Mouse (Mus musculus) retina, embryonic 14.5 days (tissue): ENCODE data around the gene Tnrc18.

ENCODE experiments used
- DNase-seq: peaks from one replicate; pipeline ENCODE4 v3.0.0-alpha.2; 2015; ENCODE audit warnings: low spot score

Gene Tnrc18

DNA sequence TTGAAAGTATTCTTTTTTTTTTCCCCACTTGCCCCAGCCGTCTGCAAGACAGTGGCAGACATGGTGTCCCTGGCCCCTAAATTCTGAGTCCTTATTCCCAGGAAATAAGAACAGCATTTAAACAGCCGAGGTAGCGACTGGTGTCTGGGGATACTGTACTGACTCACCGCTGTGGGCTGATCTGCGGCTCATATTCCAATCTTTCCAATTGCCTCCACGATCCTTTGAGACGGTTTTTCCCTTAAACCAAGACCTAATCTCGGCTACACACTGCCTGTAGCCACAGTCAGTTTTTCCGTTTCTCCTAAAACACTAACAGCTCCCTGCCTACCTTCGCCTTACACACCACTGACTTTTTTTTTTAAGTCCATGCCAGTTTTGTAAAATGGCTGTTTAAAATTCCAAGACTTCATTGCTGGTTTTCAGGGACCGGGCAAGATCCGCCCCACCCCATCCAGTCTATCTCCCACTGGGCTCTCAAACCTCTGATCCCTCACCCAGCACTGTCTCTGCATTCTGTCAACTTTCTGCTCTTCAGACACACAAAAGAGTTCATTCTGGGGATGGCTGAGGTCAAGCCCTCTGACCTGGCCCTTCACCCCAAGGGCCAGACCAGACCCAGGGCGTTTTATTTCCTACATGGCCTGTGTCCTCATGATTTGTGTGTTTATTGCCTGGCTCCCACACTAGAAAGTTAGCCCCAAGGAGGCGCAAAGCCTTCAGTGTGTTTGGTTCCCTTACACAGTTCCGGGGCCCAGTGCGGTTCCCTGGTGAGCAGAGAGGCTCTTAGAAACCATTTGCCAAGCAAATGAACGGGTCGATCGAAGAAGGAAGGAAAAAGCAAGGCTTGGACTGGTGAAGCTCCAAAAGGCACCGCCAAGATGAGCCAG is 6.5 kb downstream of the Tnrc18 start:
- no peak for DNase-seq

DNA sequence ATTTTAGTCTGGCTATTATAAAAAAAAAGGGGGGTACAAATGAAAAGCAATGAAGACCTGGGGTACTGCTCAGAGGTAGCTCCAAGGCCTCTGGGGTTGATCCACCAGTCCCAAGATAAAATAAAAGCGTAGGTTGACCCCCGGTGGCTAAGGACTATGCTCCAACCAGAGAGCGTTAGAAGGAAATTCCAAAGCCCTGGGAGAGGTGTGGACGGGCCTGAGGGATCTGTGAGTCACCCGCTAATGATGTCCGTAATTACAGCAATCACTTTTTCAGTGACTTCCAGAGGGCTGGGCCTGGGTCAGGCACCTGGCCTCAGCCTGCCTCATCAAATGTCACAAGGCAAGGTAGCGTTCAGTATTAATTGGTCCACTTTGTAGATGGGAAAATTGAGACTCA is 9.8 kb downstream of the Tnrc18 start:
- no peak for DNase-seq

DNA sequence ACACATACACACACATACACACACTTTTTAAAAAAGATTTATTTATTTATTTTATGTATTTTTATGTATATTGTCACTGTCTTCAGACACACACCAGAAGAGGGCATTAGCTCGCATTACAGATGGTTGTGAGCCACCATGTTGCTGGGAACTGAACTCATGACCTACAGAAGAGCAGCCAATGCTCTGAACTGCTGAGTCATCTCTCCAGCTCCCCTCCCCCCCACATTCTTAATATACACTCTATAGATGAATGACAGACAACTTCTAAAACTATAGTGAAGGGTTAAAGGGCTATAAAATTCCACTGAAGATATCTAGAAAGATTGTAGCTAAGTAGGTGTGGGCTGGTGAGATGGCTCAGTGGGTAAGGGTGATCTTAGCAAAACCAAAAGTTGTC is 13.7 kb downstream of the Tnrc18 start:
- DNase-seq, result no peak

DNA sequence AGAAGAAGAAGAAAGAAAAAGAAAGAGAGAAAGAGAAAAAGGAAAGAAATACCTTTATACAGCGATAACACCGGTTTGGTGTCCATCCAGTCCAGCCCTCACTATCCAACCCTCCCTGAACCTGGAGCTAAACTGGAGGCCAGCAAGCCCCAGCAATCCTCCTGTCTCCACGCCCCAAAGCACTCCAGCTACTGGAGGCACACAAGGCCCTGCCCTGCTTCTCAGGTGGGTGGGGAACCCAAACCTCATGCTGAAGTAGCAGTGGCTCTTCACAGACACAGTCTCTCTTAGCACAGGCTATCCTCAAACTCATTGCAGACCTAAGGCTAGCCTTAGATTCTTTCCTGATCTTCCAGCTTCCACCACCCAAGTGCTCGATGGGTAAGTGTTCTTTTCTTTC is 14.6 kb downstream of the Tnrc18 start:
- no peak for DNase-seq

DNA sequence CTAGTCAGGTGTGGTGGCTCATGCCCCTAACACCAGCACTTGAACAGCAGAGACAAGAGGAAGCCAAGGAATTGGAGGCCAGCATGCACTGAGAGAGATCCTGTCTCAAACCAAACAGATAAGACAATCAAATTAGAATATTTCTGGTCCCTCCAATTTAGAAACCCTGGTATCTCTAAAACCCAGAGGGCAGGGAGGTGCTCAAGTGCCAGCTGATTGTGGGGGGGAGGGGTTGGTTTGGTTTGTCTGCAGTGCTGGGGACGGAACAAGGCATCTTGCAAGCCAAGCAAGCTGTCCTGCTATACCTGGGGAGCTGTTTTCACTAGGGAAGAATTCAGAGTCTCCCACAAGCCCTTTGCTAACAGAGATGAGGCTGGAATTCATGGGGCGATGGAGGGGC is 15.5 kb downstream of the Tnrc18 start:
- no peak for DNase-seq

DNA sequence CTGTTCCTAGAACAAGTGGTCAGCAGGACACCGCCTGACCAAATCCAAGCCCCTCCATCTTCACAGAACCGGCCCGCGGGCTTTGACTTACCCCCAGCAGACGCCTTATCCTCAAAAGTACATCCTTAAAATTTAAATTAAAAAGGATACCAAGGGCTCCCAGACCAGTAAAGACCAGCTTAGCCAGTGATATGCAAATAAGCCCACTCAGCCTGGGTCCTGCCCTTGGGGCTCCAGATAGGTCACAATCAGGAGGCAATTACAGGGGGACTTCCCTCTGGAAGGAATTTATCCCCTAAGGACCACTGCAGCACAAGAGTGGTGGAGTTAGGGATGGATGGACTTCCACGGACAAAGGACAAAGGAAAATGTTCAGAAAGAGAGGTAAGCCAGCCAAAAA is 16.8 kb downstream of the Tnrc18 start:
- no peak for DNase-seq

DNA sequence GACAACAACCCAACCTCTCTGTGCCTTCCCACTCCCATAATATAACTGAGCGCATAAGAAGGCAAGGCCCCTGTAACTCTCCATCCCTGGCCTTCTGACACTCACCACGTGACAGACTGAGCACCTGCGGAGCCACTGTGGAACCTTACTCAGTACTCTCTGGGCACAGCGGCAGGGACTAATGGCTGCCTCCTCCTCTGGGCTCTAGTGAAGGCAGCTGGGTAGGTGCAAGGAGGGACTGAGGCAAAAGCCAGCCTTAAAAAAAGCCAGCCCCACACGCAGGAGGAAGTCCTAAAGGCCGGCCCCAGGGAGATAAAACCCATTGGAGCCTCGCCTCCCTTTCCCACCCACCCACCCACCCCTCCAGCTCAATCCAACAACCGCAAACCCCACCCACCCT is 17.3 kb downstream of the Tnrc18 start:
- no peak for DNase-seq

DNA sequence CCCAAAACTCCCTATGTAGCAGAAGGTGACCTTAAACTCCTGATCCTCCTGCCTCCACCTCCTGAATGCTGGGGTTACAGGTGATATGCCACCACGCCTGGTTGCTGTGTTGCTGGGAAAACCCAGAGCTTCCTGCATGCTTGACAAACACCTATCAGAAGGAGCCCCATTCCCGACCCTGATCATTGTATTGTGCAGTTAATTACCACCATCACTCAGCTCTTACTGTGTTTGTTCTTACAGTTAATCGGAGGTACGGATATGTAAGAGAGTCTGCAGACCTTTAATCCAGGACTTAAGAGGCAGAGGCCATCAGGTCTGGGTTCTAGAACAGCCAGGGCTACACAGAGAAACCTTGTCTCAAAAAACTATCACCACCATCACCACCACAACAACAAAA is 18.2 kb downstream of the Tnrc18 start:
- no peak for DNase-seq

DNA sequence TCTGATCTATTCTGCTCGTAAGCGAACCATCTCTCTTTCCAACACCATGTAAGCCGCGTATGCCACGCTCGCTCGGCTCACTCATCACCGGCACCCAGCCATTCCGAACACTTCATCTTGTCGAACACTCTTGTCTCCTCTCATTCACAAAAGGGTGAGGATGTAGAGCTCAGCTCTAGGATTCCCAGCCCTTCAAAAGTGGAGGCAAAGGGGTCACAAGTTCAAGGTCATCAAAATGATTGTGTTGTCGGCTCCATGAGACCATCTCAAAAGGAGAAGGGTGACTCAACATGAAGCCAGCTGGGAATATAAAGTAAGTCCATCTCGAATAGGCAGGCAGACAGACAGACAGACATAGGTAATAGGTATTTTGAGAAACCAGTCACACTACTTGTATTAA is 19.3 kb downstream of the Tnrc18 start:
- no peak for DNase-seq

DNA sequence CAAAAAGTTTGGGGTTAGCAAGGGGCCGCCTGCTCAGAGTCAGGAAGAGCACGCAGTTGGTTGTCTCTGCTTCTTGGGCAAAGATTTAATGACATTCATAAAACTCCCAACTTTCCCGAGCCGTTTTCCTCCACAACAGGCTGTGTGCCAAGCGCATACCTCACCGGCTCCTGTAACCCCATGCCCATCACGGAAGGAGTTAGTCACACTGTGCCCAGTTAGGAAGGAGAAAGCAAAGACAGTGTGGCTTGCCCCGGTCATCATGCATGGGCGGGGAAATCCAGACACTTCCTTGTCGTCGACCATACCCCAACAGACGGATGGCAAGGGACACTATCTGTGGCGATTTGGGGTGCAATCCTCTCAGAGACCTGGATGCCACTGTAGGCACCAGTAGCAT is 19.8 kb downstream of the Tnrc18 start:
- no peak for DNase-seq

DNA sequence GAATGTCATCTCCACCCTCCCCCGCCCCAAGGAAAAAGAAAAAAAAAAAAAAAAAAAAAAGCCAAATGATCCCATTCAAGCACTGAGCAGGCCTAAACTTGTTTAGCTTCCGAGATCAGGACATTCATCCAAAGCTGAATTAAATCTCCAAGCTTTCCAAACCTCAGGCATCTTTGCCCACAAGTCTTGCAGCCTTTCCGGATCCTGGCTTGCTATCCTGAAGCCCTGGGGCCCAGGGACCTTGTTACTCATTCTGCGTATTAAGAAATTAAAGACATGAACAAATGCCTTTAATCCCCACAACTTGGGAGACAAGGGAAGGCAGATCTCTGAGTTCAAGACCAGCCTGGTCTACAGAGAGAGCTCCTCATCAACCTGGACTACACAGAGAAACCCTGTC is 20.5 kb downstream of the Tnrc18 start:
- DNase-seq, result no peak

DNA sequence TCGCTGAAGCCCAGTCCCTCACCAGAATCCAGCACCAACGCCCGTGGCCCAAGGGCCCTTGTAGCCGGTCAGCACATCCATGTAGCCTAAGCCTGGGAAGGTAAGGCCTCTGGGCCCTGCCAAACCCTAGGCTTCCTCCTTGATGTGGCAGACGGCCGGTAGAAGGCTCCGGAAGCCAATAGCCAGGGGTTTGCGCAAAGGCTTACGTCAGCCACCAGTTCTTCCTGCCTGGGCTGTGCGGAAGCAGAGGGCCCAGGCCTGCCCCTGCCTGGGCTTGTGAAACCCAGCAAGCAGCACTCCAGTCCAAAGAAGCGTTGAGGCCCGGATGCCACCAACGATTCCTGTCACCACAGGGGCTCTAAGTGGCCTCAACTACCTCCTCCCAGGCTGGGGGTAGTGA is 22.9 kb downstream of the Tnrc18 start:
- no peak for DNase-seq

DNA sequence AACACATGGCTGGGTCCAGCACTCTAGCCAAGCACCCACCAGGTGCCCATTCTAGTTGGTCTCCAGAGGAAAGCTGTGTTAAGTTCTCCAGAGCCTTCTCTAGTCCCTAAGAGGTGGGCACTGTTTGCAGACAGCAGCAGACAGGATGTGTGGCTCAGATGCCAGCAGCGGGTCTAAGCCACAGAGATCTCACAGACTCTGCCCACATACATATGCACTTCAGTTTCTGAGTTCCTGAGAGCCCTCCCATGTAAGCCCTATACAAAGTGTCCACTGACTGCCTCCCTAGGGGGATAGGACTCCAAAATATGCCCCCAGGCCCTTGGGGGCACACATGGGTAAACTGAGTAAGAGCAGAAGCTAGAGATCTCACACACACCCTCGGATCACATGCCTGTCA is 23.3 kb downstream of the Tnrc18 start:
- DNase-seq, result no peak

DNA sequence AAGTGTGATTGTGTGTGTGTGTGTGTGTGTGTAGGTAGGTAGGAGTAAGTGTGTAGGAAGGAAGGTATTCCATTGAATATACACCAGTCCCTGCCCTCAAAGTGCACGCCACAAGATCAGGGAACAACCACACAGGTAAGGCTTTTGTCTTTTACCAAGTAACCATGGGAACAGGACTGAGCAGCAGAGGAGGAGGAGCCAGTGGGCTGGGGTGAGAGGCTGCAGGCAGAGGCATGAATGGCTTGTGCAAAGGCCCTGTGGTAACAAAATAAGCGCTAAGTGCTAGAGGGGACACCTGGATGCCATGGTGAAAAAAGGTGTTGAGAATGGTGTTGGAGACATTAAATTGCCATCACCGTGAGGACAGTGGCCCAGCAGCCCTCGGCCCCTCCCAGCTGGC is 24.9 kb downstream of the Tnrc18 start:
- DNase-seq, result no peak

DNA sequence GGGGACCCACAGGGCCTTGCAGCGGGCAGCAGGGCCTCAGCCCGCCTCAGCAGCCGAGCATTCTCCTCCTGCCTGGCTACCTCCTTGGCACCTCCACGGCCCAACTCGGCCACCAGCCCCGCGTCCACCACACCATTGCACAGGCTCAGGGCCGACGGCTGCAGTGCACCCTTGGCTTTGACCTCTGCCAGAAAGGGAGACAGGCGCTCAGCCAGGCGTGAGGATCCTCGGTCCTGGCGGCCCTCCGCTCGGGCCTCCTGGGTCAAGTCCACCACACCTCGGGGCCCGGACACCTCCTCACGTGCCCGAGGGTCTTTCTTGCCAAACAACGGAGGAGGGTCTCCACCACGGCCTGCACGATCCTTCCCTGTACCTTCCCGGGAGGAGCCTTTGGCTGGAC is 29.2 kb downstream of the Tnrc18 start:
- DNase-seq, result no peak

DNA sequence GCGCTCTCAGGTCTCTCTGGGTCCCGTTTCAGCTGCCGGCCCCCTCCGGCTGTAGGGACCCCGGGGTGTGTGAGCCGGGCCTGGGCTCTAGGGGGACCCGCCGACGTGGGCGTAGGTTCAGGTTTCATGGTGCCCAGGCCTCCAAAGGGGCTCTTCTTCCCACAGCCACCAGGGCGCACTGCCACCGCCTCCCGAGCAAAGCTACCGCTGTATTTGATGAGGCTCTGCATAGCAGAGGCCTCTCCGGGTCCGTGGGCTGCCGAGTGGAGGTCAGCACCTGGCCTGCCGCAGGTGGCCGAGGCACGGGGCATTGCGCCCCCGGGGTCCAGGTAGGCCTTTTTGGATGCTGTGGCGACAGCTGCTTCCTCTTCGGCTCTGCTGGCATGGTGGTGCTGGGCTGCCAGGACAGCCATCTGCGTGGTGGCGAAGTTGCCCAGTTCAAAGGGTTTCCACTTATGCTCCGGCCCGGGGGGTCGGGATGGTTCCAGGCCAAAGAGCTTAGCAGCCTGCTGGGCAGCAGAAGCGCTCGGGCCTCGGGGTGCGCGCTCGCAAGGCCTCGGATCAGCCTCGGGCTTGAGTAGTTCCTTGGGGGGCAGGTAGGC is 30.1 kb downstream of the Tnrc18 start:
- DNase-seq, result no peak

DNA sequence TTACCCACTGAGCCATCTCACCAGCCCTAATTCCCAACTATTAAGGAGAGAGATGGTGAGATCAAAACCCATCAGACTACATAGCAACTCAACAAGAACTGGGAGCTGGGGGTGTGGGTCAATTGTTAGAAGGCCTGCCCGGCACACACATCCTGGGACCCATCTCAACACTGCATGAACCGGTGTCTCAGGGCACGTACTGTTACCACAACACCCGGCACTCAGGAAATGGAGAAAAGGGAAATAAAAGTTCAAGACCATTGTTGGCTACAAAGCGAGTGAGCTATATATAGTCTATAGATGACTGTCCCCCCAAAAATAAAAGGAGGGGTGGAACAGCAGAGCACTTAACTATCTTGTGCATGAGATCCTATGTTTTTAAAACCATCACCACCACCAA is 30.8 kb downstream of the Tnrc18 start:
- DNase-seq, result no peak

DNA sequence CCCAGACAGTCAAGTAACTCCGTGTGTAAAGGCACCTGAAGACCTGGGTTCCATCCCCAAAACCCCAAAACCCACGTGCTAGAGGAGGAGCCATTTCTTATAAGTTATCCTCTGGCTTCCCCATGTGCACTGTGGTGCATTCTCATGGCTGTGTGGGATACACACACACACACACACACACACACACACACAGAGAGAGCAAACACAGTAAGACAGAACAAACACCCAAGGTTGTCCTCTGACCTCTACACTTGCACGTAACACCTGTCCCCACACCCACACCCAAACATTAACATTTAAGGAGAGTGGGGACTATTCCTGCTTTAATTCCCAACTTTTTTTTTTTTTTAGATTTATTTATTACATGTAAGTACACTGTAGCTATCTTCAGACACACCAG is 31.2 kb downstream of the Tnrc18 start:
- no peak for DNase-seq

DNA sequence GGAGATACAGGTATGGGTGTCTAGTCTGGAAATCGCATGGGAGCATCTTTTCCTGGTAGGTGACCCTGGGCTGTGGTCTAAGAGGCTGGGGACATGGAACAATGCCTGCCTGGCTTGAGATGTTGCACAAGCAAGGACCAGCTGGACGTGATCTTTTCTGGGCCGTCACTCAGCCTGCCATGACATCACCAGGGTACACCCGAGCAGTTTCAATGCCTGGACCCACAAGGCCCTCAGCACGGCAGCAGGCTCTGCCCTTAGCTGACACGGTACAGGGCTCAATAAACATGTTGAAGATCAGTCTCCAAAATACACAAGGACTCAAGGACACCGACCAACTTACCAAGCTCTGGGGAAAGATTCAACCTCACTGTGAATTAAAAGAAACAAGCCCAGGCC is 34.3 kb downstream of the Tnrc18 start:
- DNase-seq, result no peak

DNA sequence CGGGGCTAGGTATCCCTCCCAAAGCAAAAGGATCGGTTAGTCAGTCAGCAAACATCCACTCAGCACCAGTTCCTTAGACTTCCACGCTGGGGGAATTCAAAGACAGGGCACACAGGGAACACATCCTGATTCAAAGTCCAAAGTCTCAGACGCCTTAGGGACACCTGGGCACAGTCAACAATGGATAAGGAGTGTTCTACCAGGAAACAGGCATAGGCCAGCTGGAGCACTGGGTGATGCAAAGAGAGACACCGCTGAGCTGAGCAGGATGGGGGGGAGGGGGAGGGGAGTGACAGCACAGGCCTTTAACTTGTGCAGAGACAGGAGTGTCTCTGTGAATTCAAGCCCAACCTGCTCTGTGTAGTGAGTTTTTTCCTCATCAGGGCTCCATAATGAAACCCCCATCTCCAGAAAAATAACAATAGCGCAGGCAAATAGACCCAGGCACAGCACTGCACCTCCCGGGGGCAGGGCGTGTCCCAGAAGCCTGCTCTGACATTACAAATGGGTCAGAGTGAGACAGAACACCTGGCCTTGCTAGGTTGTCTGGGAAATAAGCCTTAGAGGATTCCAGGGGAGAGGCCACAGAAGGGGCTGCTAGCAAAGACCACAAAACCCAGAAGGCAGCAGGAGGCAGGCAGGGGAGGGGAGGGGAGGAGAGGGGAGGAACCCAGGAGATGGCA is 34.9 kb downstream of the Tnrc18 start:
- no peak for DNase-seq

DNA sequence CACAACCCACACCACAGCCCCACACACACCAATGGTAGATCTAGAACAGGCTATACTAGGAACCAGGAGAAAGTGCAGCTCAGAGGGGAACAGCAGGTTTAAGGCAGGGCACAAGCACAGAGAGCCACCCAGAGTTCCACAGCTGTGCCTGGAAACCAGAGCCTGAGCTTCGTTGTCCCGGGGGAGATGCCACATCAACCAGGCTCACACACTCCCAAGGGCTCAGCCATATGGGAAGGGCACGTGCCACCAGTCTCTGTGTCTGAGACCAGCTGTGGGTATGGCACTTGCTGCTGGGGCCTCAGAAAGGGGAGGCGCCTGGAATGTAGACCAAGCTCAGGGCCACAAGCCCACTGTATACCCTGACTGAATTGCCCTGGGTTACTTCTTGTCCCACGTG is 36.9 kb downstream of the Tnrc18 start:
- no peak for DNase-seq

DNA sequence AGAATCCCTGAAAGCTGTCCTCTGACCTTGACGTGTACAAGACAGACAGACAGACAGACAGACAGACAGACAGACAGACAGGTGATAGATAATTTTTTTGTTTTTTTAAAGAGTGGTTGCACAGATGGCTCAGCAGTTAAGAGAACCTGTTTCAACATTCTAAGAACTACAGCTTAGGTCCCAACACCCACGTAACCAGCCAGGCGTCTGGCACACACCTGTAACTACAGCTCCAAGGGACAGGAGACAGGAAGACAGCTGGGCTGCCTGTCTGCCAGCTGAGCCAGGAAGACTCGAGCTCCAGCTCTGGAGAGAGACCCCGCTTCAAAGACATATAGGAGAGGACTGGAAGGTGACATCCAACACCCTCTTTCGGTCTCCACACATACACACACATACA is 38.6 kb downstream of the Tnrc18 start:
- no peak for DNase-seq

DNA sequence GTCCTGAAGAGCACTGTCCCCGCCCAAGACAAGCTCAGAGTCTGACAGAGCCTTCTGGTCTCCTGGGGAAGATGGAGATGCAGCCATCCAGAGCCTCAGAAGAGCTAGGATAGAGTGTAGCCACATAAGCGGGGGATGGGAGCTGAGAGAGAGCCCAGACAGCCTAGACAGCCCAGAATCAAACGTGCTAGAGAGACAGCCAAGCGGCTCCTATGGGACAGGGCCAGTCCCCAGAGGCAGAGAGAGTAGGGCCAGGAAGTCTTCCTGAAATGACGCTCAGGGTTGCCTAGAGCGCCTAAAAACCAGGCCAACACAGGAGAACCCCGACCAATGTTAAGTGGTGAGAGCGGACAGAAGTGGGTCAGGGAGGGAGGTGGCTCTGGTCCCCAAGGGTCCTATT is 39.3 kb downstream of the Tnrc18 start:
- DNase-seq, result peak; percentile 23
